In genomic region chr13:4150518-4150917, GRCm38 (mm10) we compare ENCODE assay signal across 14 mouse cellular contexts. TPM values are rescaled to one million over a fixed set of nuclear protein-coding genes. Genes with fewer than 3 reads are reported as not detected.
DNase-seq lines count a peak whose midpoint lies in the region; ATAC-seq and TF ChIP-seq lines count a peak whose summit lies in the region.
"Had no signal": no experiment of that assay in that cellular context is flagged by ENCODE, and none has a peak within 500 bp of the region (broad histone marks: within the 10 kb centered on the region; RNA-seq: fewer than 3 reads in every experiment).

Gene Akr1c18 (minus strand): TSS chr13:4150654.

- no peak within 1 kb of the TSS for H3K27ac ChIP-seq in forebrain, embryonic 14.5 days (ENCODE audit: low read depth, low read length)
- H3K27ac ChIP-seq in forebrain, embryonic 12.5 days = no peak within 1 kb of the TSS
- no peak within 1 kb of the TSS for H3K27ac ChIP-seq in left cerebral cortex, adult 2 months
- H3K27ac ChIP-seq: limb, embryonic 10.5 days; macrophage; neural tube, embryonic 12.5 days had no signal

- no peaks in the 10 kb centered on the region for H3K9me3 ChIP-seq in forebrain, embryonic 14.5 days (replicated peaks; ENCODE audit: control insufficient read depth, low read length)
- no peaks in the 10 kb centered on the region for H3K9me3 ChIP-seq in forebrain, embryonic 12.5 days
- H3K9me3 ChIP-seq: limb, embryonic 10.5 days; neural tube, embryonic 12.5 days had no signal

- H3K27me3 ChIP-seq in forebrain, embryonic 14.5 days (replicated peaks; ENCODE audit: control insufficient read depth, insufficient read depth, low read length) = no peaks in the 10 kb centered on the region
- H3K27me3 ChIP-seq in forebrain, embryonic 12.5 days = no peaks in the 10 kb centered on the region
- H3K27me3 ChIP-seq: neural tube, embryonic 12.5 days had no signal

- no peak within 1 kb of the TSS for H3K4me2 ChIP-seq in forebrain, embryonic 14.5 days (ENCODE audit: low read length)
- no peak within 1 kb of the TSS for H3K4me2 ChIP-seq in forebrain, embryonic 12.5 days
- H3K4me2 ChIP-seq: neural tube, embryonic 12.5 days had no signal

- WGBS in forebrain, embryonic 14.5 days = 70% methylated on average over 5 of the region's 5 CpGs
- 78% methylated on average over 5 of the region's 5 CpGs for WGBS in forebrain, embryonic 12.5 days

- H3K4me1 ChIP-seq in forebrain, embryonic 14.5 days (ENCODE audit: control insufficient read depth, insufficient read depth, low read length) = no peaks in the 10 kb centered on the region
- no peaks in the 10 kb centered on the region for H3K4me1 ChIP-seq in forebrain, embryonic 12.5 days
- H3K4me1 ChIP-seq: limb, embryonic 10.5 days; neural tube, embryonic 12.5 days had no signal

- H3K9ac ChIP-seq in forebrain, embryonic 14.5 days (ENCODE audit: low read length) = no peak within 1 kb of the TSS
- H3K9ac ChIP-seq in forebrain, embryonic 12.5 days = no peak within 1 kb of the TSS
- H3K9ac ChIP-seq: neural tube, embryonic 12.5 days had no signal

- H3K4me3 ChIP-seq in forebrain, embryonic 14.5 days (ENCODE audit: low read depth, low read length) = no peak within 1 kb of the TSS
- H3K4me3 ChIP-seq in forebrain, embryonic 12.5 days (replicated peaks) = no peak within 1 kb of the TSS
- no peak within 1 kb of the TSS for H3K4me3 ChIP-seq in left cerebral cortex, adult 2 months
- H3K4me3 ChIP-seq: limb, embryonic 10.5 days; neural tube, embryonic 12.5 days had no signal

- H3K36me3 ChIP-seq in forebrain, embryonic 14.5 days (ENCODE audit: control insufficient read depth, insufficient read depth, low read length) = no peaks in the 10 kb centered on the region
- no peaks in the 10 kb centered on the region for H3K36me3 ChIP-seq in forebrain, embryonic 12.5 days (replicated peaks)
- H3K36me3 ChIP-seq: limb, embryonic 10.5 days; neural tube, embryonic 12.5 days had no signal

- TF ChIP-seq CTCF in left cerebral cortex, adult 2 months (IDR thresholded peaks at IDR 0.05) = no peak

- peak; percentile 2 for DNase-seq in forebrain, embryonic 14.5 days (ENCODE audit: low spot score)
- peak; percentile 11 for DNase-seq in 416B (ENCODE audit: low read depth)
- DNase-seq in frontal cortex, adult 2 months (ENCODE audit: extremely low spot score in 1 of 2, low spot score in 1 of 2) = peak; percentile 85
- peak; percentile 49 to 62 for DNase-seq in left cerebral cortex, adult 2 months (ENCODE audit: extremely low spot score in 1 of 2, low spot score in 2 of 2)
- DNase-seq in ovary, postnatal 10 days (ENCODE audit: low spot score) = no peak
- DNase-seq in thymus, postnatal 10 days (ENCODE audit: low spot score in 2 of 2) = no peak
- DNase-seq in cerebellum, adult 11 months = no peak
- DNase-seq: gastrocnemius, postnatal 14 days; heart, postnatal 4 days had no signal

- ATAC-seq in forebrain, embryonic 14.5 days = no peak
- ATAC-seq in forebrain, embryonic 12.5 days (ENCODE audit: low FRiP score) = no peak

- intact Hi-C loops in left cerebral cortex, adult 2 months (cut with DNase I) = no loop called here

RNA-seq across cellular contexts. Expression of gene Akr1c18, which starts in this region (rescaled TPM):
- 0.20 TPM in 1 of 2 replicates, not detected in the other for polyA plus RNA-seq in forebrain, embryonic 14.5 days (2014; fragmentation: Nextera tagmentation; extraction: Ambion mirVana)
- polyA plus RNA-seq in forebrain, embryonic 12.5 days (2016; fragmentation: Nextera tagmentation; extraction: Ambion mirVana) = not detected in 2 replicates
- 3.9 and 5.2 TPM in 2 replicates for polyA plus RNA-seq in frontal cortex, adult 2 months (2012; rRNA removed)
- 1 to 10 TPM; 1.1 to 1.6 TPM for total RNA-seq in left cerebral cortex, adult 2 months (2021)
- total RNA-seq: heart, postnatal 4 days had no signal
- polyA plus RNA-seq: embryonic facial prominence, embryonic 11.5 days; limb, embryonic 10.5 days; macrophage; neural tube, embryonic 12.5 days had no signal

Comparison
In these comparisons a context has a peak if more than half of its experiments do, and no peak if none do; other contexts are left out.
1. Peak in DNase-seq in forebrain, embryonic 14.5 days; RNA of the gene not detected or under 1 TPM.
2. DNase-seq: peak in 416B (single experiment), frontal cortex, adult 2 months (2 of 2) and left cerebral cortex, adult 2 months (2 of 2); none in ovary, postnatal 10 days (single experiment), thymus, postnatal 10 days (0 of 2) and cerebellum, adult 11 months (single experiment).